Mouse (Mus musculus) intestine, postnatal 0 days (tissue): ENCODE results near the gene Bloc1s6. TPM values are rescaled to one million over a fixed set of nuclear protein-coding genes. Genes with fewer than 3 reads are reported as not detected.
A peak's percentile ranks its signal among the peaks of the same experiment; 100 is the strongest.

Experiments
- ATAC-seq: fragments of 200-750 bp; cut with Nextera tagmentation; 2 replicates; pipeline ENCODE4 v1.8.0; 2017; ENCODE audit warnings: mild to moderate bottlenecking, moderate TSS enrichment, moderate library complexity
- H3K27ac ChIP-seq: fragments of 300-500 bp; sonication (generic); 2 replicates; pipeline ENCODE4 v1.5.1; 2014; ENCODE audit warnings: mild to moderate bottlenecking, low read depth, low read length, moderate library complexity
- H3K27me3 ChIP-seq: fragments of 300-500 bp; sonication (generic); replicated peaks from 2 replicates; pipeline ENCODE4 v1.6.1; 2014; ENCODE audit warnings: low read length, mixed read lengths; ENCODE audit not compliant: control insufficient read depth, insufficient read depth
- H3K36me3 ChIP-seq: fragments of 300-500 bp; sonication (generic); 2 replicates; pipeline ENCODE4 v1.6.1; 2014; ENCODE audit warnings: mild to moderate bottlenecking, moderate library complexity; ENCODE audit not compliant: control insufficient read depth, insufficient read depth
- H3K4me1 ChIP-seq: fragments of 300-500 bp; sonication (generic); replicated peaks from 2 replicates; pipeline ENCODE4 v1.6.1; 2014; ENCODE audit warnings: antibody characterized with exemption, low read length, mixed read lengths; ENCODE audit not compliant: control insufficient read depth, insufficient read depth
- H3K4me2 ChIP-seq: fragments of 300-500 bp; sonication (generic); replicated peaks from 2 replicates; pipeline ENCODE4 v1.6.1; 2014; ENCODE audit warnings: low read depth, mild to moderate bottlenecking, moderate library complexity
- H3K4me3 ChIP-seq: fragments of 300-500 bp; sonication (generic); 2 replicates; pipeline ENCODE4 v1.5.1; 2014; ENCODE audit warnings: low read depth, low read length
- H3K9ac ChIP-seq: fragments of 300-500 bp; sonication (generic); 2 replicates; pipeline ENCODE4 v1.6.1; 2014; ENCODE audit warnings: mild to moderate bottlenecking, low read depth, low read length
- H3K9me3 ChIP-seq: fragments of 300-500 bp; sonication (generic); 2 replicates; pipeline ENCODE4 v1.6.1; 2016; ENCODE audit warnings: mixed run types; ENCODE audit not compliant: control insufficient read depth
- CTCF ChIP-seq: sonication (generic); IDR thresholded peaks from 2 replicates; pipeline ENCODE4 v1.5.1; 2016; ENCODE audit warnings: low read depth, mild to moderate bottlenecking, control low read depth, antibody characterized with exemption, moderate library complexity
- WGBS: fragments of 180-500 bp; shearing (Covaris S2); extraction: QIAGEN DNeasy Blood & Tissue Kit; methylation state at CpG from one replicate; pipeline ENCODE4 v1.1.7; 2014; 5-methylcytosine and 5-hydroxymethylcytosine counted together
- polyA plus RNA-seq: library from polyadenylated mRNA; unstranded; fragments of >200 nt; fragmentation: Nextera tagmentation; extraction: Ambion mirVana; gene quantifications from 2 replicates; pipeline ENCODE4 v1.2.1, GENCODE M21; 2015

The Bloc1s6 gene
- polyA plus RNA-seq, 1 experiment from 2014 or later: 38.3 TPM

DNA sequence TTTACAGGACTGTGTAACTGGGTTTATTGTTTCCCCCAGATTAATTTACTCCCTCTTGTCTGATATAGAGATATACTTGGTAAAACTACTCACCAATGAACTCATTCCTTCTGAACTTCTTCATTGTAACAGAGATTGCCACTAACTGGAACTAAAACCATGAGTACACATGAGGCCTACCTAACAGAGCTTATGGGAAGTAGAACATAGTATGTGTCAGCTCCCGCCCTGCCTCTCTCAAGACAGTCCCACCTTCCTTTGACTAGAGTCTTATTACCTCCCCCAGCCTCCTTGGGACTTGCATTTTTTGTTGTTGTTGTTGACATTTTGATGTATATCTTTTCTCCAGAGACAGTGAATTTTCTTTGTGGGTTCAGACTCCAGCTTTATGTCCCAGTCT lies 34.6 kb downstream of the Bloc1s6 start:
- H3K36me3 ChIP-seq: no peaks in the 10 kb centered on the region
- H3K9ac ChIP-seq: no peak overlapping the region
- H3K4me2 ChIP-seq: no peak overlapping the region
- 78% methylated on average over 1 of the region's 1 CpGs for WGBS
- H3K4me3 ChIP-seq: no peak overlapping the region
- TF ChIP-seq CTCF: no peak
- no peak for ATAC-seq
- no peaks in the 10 kb centered on the region for H3K27me3 ChIP-seq
- no peaks in the 10 kb centered on the region for H3K9me3 ChIP-seq
- no peak overlapping the region for H3K27ac ChIP-seq
- 0 out of 2 replicates have a peak, but pooled peaks cover 8% of the 10 kb centered on the region for H3K4me1 ChIP-seq

DNA sequence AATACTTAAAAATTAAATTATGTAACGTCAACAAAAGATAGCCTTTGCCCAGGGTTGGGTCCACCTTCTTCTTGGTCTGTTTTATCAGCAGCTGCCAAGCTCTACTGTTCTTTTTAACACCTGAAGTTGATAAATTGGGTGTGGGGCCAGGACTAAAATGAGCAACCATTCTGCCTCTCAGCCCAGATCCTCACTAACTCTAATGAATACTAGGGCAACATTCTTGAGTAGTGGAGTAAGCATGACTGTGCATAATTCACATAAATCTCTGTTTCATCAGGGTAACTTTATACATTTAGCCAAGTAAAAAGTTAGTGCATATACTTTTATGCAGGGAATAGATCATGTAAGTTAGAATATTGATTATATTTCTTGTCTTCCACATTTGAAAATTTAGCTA lies 37.2 kb downstream of the Bloc1s6 start:
- no peak overlapping the region for H3K4me2 ChIP-seq
- no peak for ATAC-seq

DNA sequence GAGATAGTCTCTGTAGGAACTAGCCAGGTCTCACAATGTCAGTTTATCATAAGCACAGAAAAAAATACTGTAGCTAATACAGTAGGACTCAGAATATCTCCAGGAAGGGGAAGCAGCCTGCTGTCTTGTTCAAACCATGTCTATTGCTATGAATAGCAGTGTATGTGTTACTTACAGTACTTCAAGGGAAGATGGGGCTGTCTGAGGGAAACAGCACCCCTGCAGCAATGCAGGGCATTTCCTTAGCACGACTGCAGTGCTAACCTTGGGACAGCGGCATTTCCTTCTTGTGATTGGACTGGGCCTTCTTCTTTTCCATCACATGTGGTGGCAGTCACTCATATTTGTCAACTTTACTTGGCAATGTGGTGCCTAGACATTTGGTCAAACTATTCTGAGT lies 38.5 kb downstream of the Bloc1s6 start:
- no peak for ATAC-seq
- Histone ChIP-seq H3K27ac (no peak overlapping the region), H3K4me2 (no peak overlapping the region), H3K4me3 (no peak overlapping the region), H3K9ac (no peak overlapping the region), H3K27me3 (no peaks in the 10 kb centered on the region), H3K36me3 (no peaks in the 10 kb centered on the region), H3K9me3 (no peaks in the 10 kb centered on the region), H3K4me1 (no peaks in the 10 kb centered on the region)
- WGBS: 68% methylated on average over 2 of the region's 2 CpGs
- no peak for TF ChIP-seq CTCF

More for the DNA sequence above, 37.2 kb downstream of the Bloc1s6 start:
- Histone ChIP-seq H3K36me3 (no peaks in the 10 kb centered on the region), H3K4me3 (no peak overlapping the region), H3K9me3 (no peaks in the 10 kb centered on the region), H3K27ac (no peak overlapping the region), H3K9ac (no peak overlapping the region), H3K27me3 (no peaks in the 10 kb centered on the region), H3K4me1 (0 out of 2 replicates have a peak, but pooled peaks cover 8% of the 10 kb centered on the region)
- no peak for TF ChIP-seq CTCF
- WGBS: 50% methylated on average over 1 of the region's 1 CpGs

DNA sequence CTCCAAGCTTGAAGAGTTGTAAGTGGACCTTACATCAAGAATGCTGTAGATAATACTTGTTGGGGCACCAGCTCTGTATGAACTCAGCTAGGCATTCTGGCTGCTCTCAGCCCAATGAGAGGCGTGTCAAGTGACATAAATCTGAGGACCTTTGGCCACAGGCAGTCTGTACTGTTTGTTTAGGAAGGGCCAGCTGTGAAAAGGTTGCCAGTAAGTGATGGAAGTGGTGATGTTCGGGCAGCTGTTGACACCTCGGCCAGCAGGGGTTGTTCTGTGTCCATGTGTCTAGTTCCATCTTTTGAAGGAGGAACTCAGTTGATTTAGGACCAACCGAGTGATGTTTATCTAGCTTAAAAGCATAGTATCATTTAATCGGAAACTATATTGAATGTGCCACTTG lies 41.7 kb downstream of the Bloc1s6 start:
- no peaks in the 10 kb centered on the region for H3K9me3 ChIP-seq
- no peak overlapping the region for H3K9ac ChIP-seq
- no peak overlapping the region for H3K4me2 ChIP-seq
- 24% methylated on average over 5 of the region's 5 CpGs for WGBS
- peak; percentile 59 for ATAC-seq
- no peak overlapping the region for H3K27ac ChIP-seq
- peaks cover 12% of the 10 kb centered on the region for H3K4me1 ChIP-seq
- peak; percentile 35; the same call in 1 of the 2 replicates for TF ChIP-seq CTCF
- no peaks in the 10 kb centered on the region for H3K27me3 ChIP-seq
- no peaks in the 10 kb centered on the region for H3K36me3 ChIP-seq
- no peak overlapping the region for H3K4me3 ChIP-seq

- Histone ChIP-seq H3K4me2 (no peak overlapping the region), H3K36me3 (no peaks in the 10 kb centered on the region), H3K4me3 (no peak overlapping the region), H3K27me3 (no peaks in the 10 kb centered on the region), H3K9ac (no peak overlapping the region), H3K27ac (no peak overlapping the region), H3K9me3 (no peaks in the 10 kb centered on the region), H3K4me1 (peaks cover 12% of the 10 kb centered on the region)
- ATAC-seq: no peak
- no peak for TF ChIP-seq CTCF
- 46% methylated on average over 3 of the region's 3 CpGs for WGBS
Measured at GRCm38 (mm10) chr2:122780447-122780846, 42.1 kb downstream of the Bloc1s6 start.

DNA sequence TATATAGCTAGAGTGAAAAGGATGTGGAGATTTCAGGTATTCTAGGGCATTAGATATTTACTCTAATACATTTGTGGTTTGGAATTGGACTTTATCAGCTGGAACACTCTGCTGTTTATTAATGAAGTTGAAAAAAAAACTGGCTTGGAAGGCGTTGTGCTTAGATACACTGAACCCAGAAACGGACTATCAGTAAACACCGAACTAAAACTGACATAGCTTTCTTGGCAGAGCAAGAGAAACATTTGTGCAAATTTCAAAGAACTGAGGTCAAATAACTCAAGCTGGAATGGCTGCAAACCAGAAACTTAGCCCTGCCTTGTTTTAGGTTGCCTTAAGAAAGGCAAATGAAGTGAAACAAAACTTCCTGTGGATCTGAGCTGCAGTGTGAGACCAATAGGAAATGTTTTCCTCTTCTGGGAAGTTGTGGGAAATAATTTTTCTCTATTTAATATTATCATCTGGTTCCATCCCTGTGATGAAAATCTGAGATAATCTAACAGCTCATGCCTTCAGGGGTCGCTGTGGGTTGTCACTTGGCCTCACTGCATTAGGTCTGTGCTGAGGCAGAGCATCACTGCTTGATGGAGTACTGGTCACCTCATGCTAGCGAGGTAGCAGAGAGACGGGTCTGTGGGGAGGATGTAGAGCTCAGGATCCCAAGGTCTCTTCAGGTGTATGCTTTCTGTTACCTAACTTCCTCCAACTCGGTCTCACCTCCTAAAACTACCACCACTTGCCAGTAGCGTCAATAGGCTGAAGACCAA lies 43.5 kb downstream of the Bloc1s6 start:
- no peak overlapping the region for H3K27ac ChIP-seq
- 0 out of 2 replicates have a peak, but pooled peaks have one; percentile 12 for TF ChIP-seq CTCF
- H3K36me3 ChIP-seq: no peaks in the 10 kb centered on the region
- no peaks in the 10 kb centered on the region for H3K9me3 ChIP-seq
- no peak overlapping the region for H3K4me3 ChIP-seq
- H3K4me1 ChIP-seq: peaks cover 12% of the 10 kb centered on the region
- H3K27me3 ChIP-seq: no peaks in the 10 kb centered on the region
- 71% methylated on average over 8 of the region's 8 CpGs for WGBS
- H3K4me2 ChIP-seq: no peak overlapping the region
- no peak for ATAC-seq
- no peak overlapping the region for H3K9ac ChIP-seq
